Mouse (Mus musculus): ENCODE results near the gene Gm28038.

The Gm28038 gene

DNA sequence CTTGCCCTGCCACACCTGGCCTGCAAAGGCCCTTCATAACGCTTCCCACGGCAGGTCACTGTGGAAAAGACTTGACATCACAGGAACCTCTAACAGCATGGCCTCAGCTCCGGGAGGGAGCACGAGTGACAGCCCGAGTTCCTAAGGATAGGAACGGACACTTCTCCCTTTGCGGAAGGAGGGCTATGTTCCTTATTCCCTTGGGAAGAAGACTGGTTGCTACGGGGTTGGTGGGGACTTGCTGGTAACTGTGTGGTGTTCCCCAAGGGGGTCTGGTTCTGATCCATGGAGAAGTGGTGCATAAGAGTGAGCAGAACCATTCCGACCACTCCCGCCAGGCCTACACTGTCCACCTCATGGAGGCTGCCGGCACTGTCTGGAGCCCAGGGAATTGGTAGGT lies at the start of gene Gm28038:
Gene Gm28038, plus strand, starts transcription at position 301 of the 400 bp plus-strand sequence.
- no peak for ATAC-seq (ENCODE audit: insufficient number of reproducible peaks, low FRiP score, low TSS enrichment)

DNA sequence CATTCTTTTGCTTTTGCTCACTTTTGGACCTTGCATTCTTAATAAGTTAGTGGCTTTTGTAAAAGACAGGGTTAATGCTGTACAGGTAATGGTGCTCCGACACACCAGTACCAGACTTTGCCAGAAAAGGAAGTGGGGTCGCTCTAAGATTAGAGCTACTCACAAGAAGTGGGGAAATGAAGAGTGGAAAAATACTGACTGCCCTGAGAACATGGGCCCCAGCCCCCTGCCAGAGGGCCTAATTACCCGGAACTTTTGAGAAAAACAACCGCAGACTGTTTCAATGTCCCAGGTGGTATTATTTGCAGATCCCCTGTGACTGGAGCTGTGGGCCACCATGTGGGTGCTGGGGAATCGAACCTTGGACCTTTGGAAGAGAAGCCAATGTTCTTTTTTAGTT lies 45.2 kb upstream of the Gm28038 start:
- no peak for ATAC-seq (ENCODE audit: insufficient number of reproducible peaks, low FRiP score, low TSS enrichment)

DNA sequence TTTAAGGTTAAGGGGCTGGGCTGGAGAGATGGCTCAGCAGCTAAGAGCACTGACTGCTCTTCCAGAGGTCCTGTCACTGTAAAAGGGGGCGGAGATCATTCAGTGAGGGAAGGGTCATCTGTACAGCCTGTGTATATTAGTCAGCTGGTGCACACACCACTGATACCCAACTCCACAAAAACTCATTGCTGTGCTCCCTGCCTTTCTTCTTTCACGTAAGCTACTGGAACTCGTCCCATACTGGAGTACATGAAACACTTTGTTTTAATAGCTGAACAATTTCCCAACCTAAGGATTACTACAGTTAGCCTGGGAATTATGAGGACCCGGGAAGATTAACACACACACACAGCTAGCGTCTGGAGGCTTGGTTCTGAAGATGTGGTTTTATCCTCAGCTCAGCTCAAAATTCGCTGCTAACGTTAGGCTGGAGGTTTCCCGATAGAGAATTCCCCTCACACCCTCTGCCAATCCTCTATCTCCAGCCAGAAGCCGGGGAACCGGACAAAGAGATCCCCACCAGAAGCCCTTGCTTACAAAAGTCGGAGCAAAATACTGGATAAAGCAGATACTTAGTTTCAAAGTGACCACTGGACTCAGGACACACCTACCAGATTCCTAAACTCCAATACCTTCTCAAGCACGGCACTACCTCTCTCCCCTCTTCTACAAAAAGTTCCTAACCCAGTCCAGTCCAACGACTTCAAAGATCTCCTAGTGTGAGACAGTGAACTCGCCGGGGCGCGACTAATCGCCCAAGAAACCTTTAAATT lies 44.2 kb upstream of the Gm28038 start:
- no peak for ATAC-seq (ENCODE audit: insufficient number of reproducible peaks, low FRiP score, low TSS enrichment)

DNA sequence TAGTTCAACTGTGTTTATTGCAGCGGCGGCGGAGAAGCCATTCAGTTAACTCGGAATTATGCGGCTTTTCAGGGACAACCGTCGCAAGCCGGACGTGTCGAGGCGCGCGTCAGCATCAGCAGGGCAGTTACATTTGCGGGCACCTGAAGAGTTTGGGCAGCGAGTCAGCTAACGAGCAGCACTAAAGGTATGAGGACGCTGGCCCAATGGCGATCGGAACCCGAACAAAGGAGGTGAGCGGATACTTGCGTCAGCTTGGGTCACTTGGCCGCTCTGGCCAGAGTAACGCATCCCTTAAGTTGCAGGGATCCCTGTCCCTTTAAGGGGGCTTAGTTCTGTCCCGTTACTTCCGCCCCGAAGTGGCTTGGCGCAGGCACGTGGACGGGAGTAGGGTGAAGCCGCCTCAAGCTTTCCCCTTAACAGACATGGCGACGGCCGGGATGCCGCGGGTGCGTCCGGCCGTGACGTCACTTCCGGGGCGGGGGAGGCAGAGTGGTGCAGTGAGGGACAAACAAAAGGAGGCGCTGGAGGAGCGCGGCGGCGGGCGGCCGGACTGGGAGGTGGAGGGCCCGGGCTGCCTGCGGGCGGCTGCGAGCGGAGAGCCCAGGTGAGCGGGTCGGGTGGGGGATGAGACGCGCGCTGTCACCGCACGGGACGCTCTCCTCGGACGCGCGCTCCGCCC lies 43.5 kb upstream of the Gm28038 start, which contains the start of gene Lrrc8a:
Gene Lrrc8a, plus strand, starts transcription at position 517 of the 682 bp plus-strand sequence.
- peak; percentile 96 for ATAC-seq (ENCODE audit: insufficient number of reproducible peaks, low FRiP score, low TSS enrichment)

DNA sequence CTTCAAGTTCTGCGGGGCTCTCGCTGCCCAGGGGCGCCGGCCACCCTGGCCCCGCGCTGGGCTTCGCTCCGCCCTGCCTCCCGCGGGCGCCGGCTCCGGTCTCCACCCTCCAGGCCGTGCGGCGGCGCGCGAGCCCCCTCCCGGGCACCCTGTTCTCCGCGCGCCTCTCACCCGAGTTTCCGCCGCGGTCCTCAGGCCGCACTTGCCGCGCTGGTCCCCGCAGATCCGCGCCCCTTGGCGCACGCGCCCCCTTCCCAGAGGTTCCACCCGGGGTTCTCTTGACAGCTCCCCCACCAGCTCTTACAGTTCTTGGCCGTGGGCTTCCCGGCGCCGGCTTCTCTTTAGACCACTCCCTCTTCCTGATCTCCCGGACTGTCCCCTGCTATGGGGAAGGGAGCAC lies 43.0 kb upstream of the Gm28038 start:
- peak; percentile 62 for ATAC-seq (ENCODE audit: insufficient number of reproducible peaks, low FRiP score, low TSS enrichment)

DNA sequence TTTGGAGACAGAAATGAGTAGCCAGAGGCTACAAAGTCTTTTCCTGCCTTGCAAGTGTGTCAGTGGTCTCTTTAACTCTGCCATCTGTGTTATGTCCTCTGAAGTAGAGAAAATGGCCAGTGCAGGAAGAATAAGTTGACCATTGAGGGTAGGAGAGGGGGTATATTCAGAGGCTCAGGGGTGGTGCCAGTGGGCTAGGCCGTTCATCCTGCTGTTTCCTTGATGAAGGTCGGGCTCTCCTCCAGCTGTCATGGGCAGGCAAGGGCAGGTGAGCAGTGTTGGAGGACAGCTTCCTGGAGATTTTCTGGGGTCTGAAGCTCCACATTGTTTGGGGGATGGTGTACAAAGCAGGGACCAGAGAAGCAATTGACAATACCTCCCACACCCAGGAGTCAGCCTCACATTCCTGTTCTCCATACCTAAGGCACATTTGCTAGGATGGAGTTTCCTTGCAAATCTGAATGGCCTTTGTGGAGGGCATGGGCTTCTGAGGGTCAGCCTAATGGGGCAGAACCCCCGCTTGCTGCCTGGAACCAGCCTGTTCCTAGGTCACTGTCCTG lies 41.9 kb upstream of the Gm28038 start:
- no peak for ATAC-seq (ENCODE audit: insufficient number of reproducible peaks, low FRiP score, low TSS enrichment)

DNA sequence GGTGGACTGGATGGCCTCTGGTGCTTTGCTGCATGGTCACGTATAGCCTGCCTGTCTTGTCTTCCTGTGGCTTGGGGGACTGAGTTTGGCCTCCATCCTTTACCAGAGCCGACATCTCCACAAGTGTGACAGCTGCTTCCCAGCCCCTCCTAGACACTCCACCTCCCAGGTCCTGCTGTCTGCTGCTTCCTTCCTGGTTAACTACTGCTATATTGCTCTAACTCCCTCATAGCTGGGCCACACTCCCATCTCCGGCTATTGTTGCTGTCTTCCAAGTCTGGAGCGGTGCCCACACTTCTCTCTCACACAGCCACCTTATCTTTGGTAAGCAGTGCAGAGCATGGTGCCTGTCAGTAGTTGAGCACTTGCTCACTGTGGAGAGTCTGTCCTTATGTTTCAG lies 41.1 kb upstream of the Gm28038 start:
- ATAC-seq (ENCODE audit: insufficient number of reproducible peaks, low FRiP score, low TSS enrichment): no peak

DNA sequence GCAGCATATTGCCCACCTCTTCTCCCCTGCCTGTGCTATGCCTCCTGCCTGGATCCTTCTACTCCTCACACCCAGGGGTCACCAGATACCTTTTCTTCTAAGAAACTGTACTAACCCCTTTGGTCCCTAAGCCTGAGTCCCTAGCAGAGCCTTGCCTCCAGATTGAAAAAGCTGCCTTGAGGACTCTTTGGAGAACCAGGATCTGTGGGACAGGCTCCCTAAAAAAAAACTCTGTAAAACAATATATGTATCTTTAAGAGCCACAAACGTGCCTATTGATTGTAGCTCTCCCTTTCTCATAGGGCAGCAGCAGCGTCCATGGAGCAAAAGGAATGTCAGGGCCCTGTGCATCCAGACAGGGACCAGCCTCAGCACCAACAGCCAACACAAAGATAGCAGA lies 40.6 kb upstream of the Gm28038 start, which contains the start of gene Gm28035:
Gene Gm28035, plus strand, starts transcription at position 301 of the 400 bp plus-strand sequence.
- no peak for ATAC-seq (ENCODE audit: insufficient number of reproducible peaks, low FRiP score, low TSS enrichment)

DNA sequence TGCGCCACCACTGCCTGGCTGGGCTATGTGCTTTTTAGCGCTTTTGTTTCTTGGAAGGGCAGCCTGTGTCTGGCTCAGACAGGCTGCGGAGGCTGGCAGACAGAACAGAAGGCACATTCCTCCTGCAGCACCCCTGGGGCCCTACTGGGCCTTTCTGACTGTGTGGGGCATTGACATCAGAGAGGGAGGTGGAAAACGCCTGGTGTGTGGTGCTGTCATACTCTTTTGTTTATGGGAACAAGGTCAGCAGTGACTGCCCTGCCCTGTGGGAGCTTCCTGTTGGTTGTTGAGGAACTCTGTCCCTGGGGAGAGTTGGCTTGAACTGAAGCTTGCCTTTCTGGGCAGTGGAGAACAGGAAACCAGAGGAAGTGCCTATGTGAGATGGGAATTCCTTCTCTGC lies 38.3 kb upstream of the Gm28038 start:
- ATAC-seq (ENCODE audit: insufficient number of reproducible peaks, low FRiP score, low TSS enrichment): peak; percentile 50; the same call in 1 of the 2 replicates

DNA sequence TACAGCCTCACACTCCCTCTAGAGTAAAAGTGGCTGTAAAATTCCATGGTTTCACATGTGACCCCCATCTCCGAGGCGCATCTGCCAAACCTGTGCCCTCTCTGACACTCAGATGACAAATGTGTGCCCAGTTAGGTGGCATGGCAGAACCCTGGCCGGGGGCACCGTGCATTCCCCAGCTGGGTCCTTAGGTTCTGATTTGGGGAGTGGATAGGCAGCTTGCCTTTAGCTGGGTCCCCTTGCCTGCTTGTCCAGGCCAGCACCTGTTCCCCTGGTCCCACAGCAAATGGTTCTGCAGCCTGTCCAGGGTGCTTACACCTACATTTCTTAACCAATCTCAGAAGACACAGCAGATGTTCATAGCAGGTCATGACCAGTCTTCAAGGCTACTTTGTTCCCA lies 37.5 kb upstream of the Gm28038 start:
- ATAC-seq (ENCODE audit: insufficient number of reproducible peaks, low FRiP score, low TSS enrichment): no peak

DNA sequence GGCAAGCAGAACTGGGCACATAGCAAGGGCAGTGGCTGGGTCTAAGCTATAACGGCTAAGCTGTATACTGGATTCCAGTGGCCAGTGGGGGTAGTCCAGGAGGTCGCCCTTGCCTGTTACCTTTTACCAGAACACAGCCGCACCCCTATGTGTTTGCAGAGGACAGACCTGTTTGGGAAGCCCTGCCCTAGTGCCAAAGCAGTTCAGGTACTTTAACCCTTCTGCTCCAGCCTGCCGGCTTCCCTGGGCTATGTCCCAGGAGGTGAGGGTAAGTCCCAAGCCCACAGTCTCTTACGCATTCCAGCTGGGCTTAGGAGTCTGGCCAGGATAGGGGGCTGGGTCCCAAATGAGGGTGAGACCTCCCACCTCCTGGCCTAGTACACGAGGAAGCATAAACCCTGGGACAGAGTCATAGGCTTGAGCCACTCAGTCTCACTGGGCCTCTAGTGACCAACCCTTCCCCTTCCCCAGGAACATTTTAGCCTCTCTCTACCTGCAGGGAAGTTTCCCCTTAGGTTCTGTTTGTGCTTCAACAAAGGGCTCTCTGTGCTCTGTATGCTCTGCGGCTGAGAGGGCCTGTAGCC lies 36.2 kb upstream of the Gm28038 start:
- ATAC-seq (ENCODE audit: insufficient number of reproducible peaks, low FRiP score, low TSS enrichment): no peak

DNA sequence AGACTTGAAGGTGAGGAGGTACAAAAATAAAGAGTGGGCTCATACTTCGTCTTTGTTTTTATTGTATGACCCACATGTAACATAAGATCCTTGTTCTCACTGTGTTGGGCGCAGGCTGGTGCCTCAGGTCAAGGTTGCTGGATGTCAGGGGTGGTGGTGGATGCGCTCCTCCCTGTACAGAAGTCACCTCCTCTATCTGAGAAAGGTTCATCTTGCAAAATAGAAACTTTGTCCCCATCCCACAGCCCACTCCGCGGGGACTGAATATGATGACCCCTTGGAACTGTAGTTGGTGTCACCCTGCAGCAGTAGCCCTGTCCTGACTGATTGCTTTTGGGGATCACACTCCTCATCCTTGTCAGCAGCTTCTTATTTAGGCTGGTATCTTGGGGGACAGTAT lies 33.8 kb upstream of the Gm28038 start:
- no peak for ATAC-seq (ENCODE audit: insufficient number of reproducible peaks, low FRiP score, low TSS enrichment)

DNA sequence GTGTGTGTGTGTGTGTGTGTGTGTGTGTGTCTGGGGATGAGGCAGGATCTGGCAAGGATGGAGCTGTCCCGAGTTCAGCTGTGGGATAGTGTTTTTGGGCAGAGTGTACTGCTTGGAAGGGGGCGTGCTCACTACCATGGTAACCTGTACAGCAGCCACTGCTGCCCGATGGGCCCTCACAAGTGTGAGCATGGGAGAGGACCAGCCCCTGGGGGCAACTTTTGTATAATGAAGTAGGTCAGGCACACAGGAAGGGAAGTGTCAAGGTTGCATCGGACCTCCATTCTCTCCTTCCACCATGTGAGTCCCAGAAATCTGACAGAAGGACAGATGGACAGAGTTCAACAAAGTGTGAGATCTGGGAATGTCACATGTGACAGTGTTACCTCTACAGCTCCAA lies 33.2 kb upstream of the Gm28038 start:
- no peak for ATAC-seq (ENCODE audit: insufficient number of reproducible peaks, low FRiP score, low TSS enrichment)

DNA sequence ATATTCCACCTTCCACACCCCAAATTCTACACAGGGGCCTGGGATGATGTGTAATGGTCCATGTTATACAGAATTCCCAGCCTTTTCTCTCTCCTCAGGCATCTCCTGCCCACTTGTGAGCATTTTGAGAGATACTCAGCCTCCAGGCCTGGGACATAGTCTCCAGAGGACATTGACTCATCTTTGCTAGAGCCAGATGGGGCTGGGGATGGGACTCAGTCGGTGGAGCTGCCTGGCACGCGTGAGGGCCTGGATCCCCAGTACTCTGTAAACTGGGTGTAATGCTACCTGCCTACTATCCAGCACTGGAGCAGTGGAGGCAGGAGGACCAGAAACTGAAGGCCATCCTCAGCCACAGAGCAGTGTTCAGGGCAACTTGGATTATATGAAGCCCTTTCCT lies 31.7 kb upstream of the Gm28038 start:
- ATAC-seq (ENCODE audit: insufficient number of reproducible peaks, low FRiP score, low TSS enrichment): no peak

DNA sequence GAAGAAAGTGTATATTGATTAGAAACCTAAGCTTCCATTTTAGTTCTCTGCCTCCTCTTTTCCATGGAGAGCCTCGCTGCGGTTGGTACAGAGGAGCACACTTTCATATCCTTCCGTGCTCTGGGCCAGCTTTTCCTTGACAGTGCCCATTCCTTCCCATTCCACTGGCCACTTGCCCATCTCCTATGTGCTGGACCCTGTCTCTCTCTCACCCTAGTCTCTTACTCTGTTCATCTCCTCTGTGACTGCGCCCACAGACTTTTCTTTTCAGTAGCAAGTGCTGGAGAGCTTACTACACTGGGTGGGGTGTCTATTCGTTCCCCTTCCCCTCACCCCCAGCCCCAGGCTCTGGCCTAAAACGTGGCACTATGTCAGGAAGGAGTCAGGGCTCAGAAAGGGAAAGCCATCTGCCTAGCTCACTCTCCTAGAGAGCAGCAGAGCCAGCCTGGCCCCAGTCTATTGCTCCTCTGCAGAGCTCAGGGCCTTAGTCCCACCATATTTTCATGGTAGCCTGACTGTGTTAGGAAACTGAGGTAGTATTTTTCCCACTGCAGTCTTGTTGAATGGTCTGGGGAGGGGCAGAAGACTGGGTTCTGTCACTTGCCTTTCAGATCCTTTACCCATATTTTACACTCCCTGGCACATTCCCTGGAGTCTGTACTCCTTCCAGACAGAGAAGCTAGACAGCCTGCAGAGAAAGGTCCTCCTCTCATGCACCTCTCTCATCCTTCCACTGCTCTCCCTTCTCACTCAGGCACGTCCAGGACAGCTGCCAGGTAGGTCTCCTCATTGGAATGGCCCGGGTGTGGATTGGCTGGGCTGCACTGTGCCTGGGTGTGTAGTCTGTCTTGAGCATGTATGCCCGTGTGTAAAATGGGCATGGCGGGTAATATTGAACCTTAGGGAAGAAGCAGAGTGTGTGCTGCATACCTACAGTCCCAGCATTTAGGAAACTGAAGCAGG lies 30.4 kb upstream of the Gm28038 start:
- no peak for ATAC-seq (ENCODE audit: insufficient number of reproducible peaks, low FRiP score, low TSS enrichment)

DNA sequence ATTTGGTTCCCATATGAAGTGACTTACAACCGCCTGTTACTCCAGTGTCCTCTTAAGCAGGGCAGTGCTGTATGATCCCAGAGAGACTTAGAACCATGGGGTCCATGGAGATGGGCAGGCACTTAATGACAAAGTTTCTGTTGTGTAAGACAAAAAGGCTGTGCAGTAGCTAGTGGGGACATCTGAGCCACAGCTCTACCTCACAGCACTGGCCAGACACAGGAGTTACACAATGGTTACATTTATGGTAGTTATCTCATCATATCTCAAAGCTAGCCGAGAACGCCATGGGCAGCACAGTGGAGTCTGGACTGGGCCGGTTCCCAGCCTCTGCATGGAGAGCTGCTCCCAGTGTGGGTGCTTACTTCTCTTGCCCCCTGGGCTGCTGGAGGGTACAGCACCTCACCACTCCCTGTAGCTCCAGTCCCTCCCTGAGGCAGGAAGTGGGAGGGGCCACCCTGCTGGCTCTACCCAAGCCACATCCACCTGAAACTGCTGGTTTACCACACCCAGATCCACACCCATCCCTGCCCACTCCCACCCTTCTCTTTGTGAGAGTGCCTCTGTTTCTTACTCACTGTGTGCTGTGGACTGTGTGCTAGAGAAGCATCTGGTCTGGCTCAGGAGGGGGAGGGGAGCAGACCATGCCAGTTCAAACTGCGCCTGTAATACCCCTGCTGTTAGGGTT lies 29.3 kb upstream of the Gm28038 start:
- ATAC-seq (ENCODE audit: insufficient number of reproducible peaks, low FRiP score, low TSS enrichment): no peak

DNA sequence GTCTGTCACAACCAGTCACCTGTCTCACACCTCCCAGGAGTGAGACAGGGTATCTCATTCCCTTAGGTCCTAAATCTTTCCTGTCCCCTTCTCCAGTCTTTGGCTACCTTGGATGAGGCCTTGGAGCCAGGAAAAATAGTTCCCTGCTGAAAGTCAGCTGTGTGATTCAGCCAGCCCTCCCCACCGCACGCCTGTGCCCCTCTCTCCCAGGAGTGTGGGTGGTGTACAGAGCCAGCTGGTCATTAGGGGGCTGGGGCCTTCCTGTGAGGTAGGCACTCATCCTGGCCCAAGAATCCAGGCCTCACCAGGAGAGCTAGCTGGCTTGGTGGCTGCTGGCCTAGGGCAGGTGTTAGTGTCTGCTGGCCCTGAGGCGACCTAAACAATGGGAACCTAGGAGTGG lies 28.3 kb upstream of the Gm28038 start:
- ATAC-seq (ENCODE audit: insufficient number of reproducible peaks, low FRiP score, low TSS enrichment): no peak

DNA sequence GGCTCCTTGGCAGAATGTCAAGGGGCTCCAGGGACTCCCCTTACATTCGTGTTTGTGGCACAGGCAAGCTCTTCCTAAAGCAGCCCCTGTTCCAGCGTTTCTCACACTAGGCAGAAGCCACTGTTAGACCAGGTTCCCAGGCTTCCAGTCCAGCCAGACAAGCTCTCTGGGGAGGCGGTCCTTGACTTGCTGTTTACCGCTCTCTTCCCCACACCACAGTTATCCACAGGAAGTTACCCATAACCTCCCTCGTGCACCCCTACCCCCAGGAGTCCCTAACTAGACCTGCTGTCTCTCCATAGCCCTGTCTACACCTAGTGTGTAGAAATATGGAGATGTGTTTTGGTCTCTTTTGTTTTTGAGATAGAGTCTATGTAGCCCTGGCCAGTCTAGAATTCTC lies 27.0 kb upstream of the Gm28038 start:
- no peak for ATAC-seq (ENCODE audit: insufficient number of reproducible peaks, low FRiP score, low TSS enrichment)

DNA sequence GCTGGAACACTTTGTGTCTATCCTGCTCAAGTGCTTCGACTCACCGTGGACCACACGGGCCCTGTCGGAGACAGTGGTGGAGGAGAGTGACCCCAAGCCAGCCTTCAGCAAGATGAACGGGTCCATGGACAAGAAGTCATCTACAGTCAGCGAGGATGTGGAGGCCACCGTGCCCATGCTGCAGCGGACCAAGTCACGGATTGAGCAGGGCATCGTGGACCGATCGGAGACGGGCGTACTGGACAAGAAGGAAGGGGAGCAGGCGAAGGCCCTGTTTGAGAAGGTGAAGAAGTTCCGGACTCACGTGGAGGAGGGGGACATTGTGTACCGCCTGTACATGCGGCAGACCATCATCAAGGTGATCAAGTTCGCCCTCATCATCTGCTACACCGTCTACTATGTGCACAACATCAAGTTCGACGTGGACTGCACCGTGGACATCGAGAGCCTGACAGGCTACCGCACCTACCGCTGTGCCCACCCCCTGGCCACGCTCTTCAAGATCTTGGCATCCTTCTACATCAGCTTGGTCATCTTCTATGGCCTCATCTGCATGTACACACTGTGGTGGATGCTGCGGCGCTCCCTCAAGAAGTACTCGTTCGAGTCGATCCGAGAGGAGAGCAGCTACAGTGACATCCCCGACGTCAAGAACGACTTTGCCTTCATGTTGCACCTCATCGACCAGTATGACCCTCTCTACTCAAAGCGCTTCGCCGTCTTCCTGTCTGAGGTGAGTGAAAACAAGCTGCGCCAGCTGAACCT lies 25.0 kb upstream of the Gm28038 start:
- ATAC-seq (ENCODE audit: insufficient number of reproducible peaks, low FRiP score, low TSS enrichment): no peak

Data from cerebellum, adult (tissue).